Mouse (Mus musculus): ENCODE measurements around the gene Gnb2. TPM values are rescaled to one million over a fixed set of nuclear protein-coding genes. Genes with fewer than 3 reads are reported as not detected.

Gene Gnb2
- total and polyA plus RNA-seq, 3 experiments: 548 to 550 TPM; not detected in 1

GRCm38 (mm10) chr5:137534762-137535161, 1.5 kb upstream of the Gnb2 start:
- H3K4me3 ChIP-seq (ENCODE audit: control insufficient read depth in 1 of 2, insufficient read depth in 1 of 2, low read depth in 2 of 2, low read length in 2 of 2): peak overlapping the region in 1 of 2 experiments; percentile 48; a peak in 1 of 4 replicates
- no peak for DNase-seq (ENCODE audit: low read depth, low spot score)
- peaks cover 28% of the 10 kb centered on the region for H3K79me2 ChIP-seq (ENCODE audit: control insufficient read depth, insufficient read depth, low read length, poor library complexity)
- no peaks in the 10 kb centered on the region for H3K9me3 ChIP-seq (replicated peaks; ENCODE audit: insufficient read depth, low read length)
- H3K27ac ChIP-seq (ENCODE audit: control insufficient read depth, low read depth, low read length): no peak overlapping the region
- H3K9ac ChIP-seq (ENCODE audit: control insufficient read depth, low read depth, low read length, poor library complexity, severe bottlenecking): no peak overlapping the region
- peaks cover 0 to 6% of the 10 kb centered on the region in 2 experiments; a peak in 2 of 4 replicates for H3K36me3 ChIP-seq (ENCODE audit: control insufficient read depth in 1 of 2, insufficient read depth in 2 of 2, low read length in 2 of 2)
- peaks cover 4 to 5% of the 10 kb centered on the region in 2 experiments; a peak in 1 of 4 replicates for H3K4me1 ChIP-seq (ENCODE audit: control insufficient read depth in 1 of 2, insufficient read depth in 2 of 2, low read length in 2 of 2)
- TF ChIP-seq ZNF384 (IDR thresholded peaks at IDR 0.05; ENCODE audit: low read depth, low read length) (no peak), MAZ (IDR thresholded peaks at IDR 0.05; ENCODE audit: low read depth, low read length) (no peak), TAL1 (IDR thresholded peaks at IDR 0.05; ENCODE audit: low read length) (no peak), ZMIZ1 (IDR thresholded peaks at IDR 0.05; ENCODE audit: low read depth, low read length) (no peak), CHD1 (IDR thresholded peaks at IDR 0.05; ENCODE audit: low read depth, low read length) (no peak), ZKSCAN1 (IDR thresholded peaks at IDR 0.05; ENCODE audit: low read depth, low read length) (no peak), HCFC1 (IDR thresholded peaks at IDR 0.05; ENCODE audit: low read depth, low read length) (no peak), UBTF (IDR thresholded peaks at IDR 0.05; ENCODE audit: borderline replicate concordance, insufficient read depth, low read depth, low read length) (no peak), ETS1 (IDR thresholded peaks at IDR 0.05; ENCODE audit: low read depth, low read length) (no peak), USF2 (IDR thresholded peaks at IDR 0.05; ENCODE audit: borderline replicate concordance in 1 of 2, insufficient read depth in 1 of 2, low read depth in 1 of 2, low read length in 2 of 2) (no peak), E2F4 (IDR thresholded peaks at IDR 0.05; ENCODE audit: borderline replicate concordance, low read depth, low read length) (no peak), CHD2 (IDR thresholded peaks at IDR 0.05; ENCODE audit: low read length) (no peak), MYB (IDR thresholded peaks at IDR 0.05; ENCODE audit: low read depth, low read length) (no peak), MAX (IDR thresholded peaks at IDR 0.05; ENCODE audit: low read length) (no peak), GATA1 (IDR thresholded peaks at IDR 0.05; ENCODE audit: low read depth, low read length) (no peak), KAT2A (conservative IDR thresholded peaks at IDR 0.05; ENCODE audit: low read depth, low read length) (no peak), JUND (IDR thresholded peaks at IDR 0.05; ENCODE audit: low read depth, low read length) (no peak)
- no peaks in the 10 kb centered on the region for H3K27me3 ChIP-seq (ENCODE audit: control insufficient read depth in 1 of 2, insufficient read depth in 2 of 2, low read length in 2 of 2)

- Histone ChIP-seq H3K36me3 (ENCODE audit: control insufficient read depth in 1 of 2, insufficient read depth in 2 of 2, low read length in 2 of 2) (peaks cover 0 to 6% of the 10 kb centered on the region in 2 experiments; a peak in 3 of 4 replicates), H3K27me3 (ENCODE audit: control insufficient read depth in 1 of 2, insufficient read depth in 2 of 2, low read length in 2 of 2) (no peaks in the 10 kb centered on the region), H3K4me1 (ENCODE audit: control insufficient read depth in 1 of 2, insufficient read depth in 2 of 2, low read length in 2 of 2) (peaks cover 4 to 5% of the 10 kb centered on the region in 2 experiments; a peak in 1 of 4 replicates), H3K9me3 (replicated peaks; ENCODE audit: insufficient read depth, low read length) (no peaks in the 10 kb centered on the region), H3K9ac (ENCODE audit: control insufficient read depth, low read depth, low read length, poor library complexity, severe bottlenecking) (peak overlapping the region; percentile 98), H3K4me3 (ENCODE audit: control insufficient read depth in 1 of 2, insufficient read depth in 1 of 2, low read depth in 2 of 2, low read length in 2 of 2) (peak overlapping the region; percentile 78 to 99), H3K27ac (ENCODE audit: control insufficient read depth, low read depth, low read length) (peak overlapping the region; percentile 89), H3K79me2 (ENCODE audit: control insufficient read depth, insufficient read depth, low read length, poor library complexity) (peaks cover 28% of the 10 kb centered on the region)
- TF ChIP-seq MYC (IDR thresholded peaks at IDR 0.05; ENCODE audit: low read depth, low read length): peak; percentile 8; the same call in 1 of the 2 replicates
- TF ChIP-seq NELFE (IDR thresholded peaks at IDR 0.05; ENCODE audit: low read depth, low read length): no peak
- TF ChIP-seq EP300 (IDR thresholded peaks at IDR 0.05; ENCODE audit: low read depth in 1 of 2, low read length in 2 of 2): no peak
- TF ChIP-seq GATA1 (IDR thresholded peaks at IDR 0.05; ENCODE audit: low read depth, low read length): no peak
- TF ChIP-seq MEF2A (IDR thresholded peaks at IDR 0.05; ENCODE audit: extremely low read depth, insufficient replicate concordance, low read depth, low read length, poor library complexity, severe bottlenecking): no peak
- TF ChIP-seq HCFC1 (IDR thresholded peaks at IDR 0.05; ENCODE audit: low read depth, low read length): no peak
- no peak for TF ChIP-seq CTCF (IDR thresholded peaks at IDR 0.05 in 2 of 3, conservative IDR thresholded peaks at IDR 0.05 in 1 of 3; ENCODE audit: control insufficient read depth in 1 of 3, insufficient read depth in 1 of 3, low read depth in 2 of 3, low read length in 3 of 3, poor library complexity in 1 of 3, severe bottlenecking in 1 of 3)
- TF ChIP-seq CHD2 (IDR thresholded peaks at IDR 0.05; ENCODE audit: low read length): no peak
- TF ChIP-seq ETS1 (IDR thresholded peaks at IDR 0.05; ENCODE audit: low read depth, low read length): no peak
- no peak for TF ChIP-seq TAL1 (IDR thresholded peaks at IDR 0.05; ENCODE audit: low read length)
- TF ChIP-seq NRF1 (IDR thresholded peaks at IDR 0.05; ENCODE audit: insufficient read depth, low read depth, low read length, poor library complexity, severe bottlenecking): no peak
- TF ChIP-seq UBTF (IDR thresholded peaks at IDR 0.05; ENCODE audit: borderline replicate concordance, insufficient read depth, low read depth, low read length): no peak
- no peak for TF ChIP-seq RAD21 (IDR thresholded peaks at IDR 0.05; ENCODE audit: low read depth, low read length)
- no peak for TF ChIP-seq USF2 (IDR thresholded peaks at IDR 0.05; ENCODE audit: borderline replicate concordance in 1 of 2, insufficient read depth in 1 of 2, low read depth in 1 of 2, low read length in 2 of 2)
- TF ChIP-seq MXI1 (IDR thresholded peaks at IDR 0.05; ENCODE audit: low read depth, low read length): peak; percentile 25; the same call in 1 of the 2 replicates
- peak; percentile 75 for TF ChIP-seq ELF1 (IDR thresholded peaks at IDR 0.05; ENCODE audit: low read depth, low read length)
- no peak for TF ChIP-seq TCF12 (IDR thresholded peaks at IDR 0.05; ENCODE audit: low read depth, low read length)
- no peak for TF ChIP-seq JUND (IDR thresholded peaks at IDR 0.05; ENCODE audit: low read depth, low read length)
- no peak for TF ChIP-seq GABPA (IDR thresholded peaks at IDR 0.05; ENCODE audit: low read depth, low read length)
- DNase-seq (ENCODE audit: low read depth, low spot score): no peak
These were observed 548 bp downstream of the Gnb2 start for GRCm38 (mm10) chr5:137532808-137533116.
